ENCODE assay signal across 28 mouse cellular contexts in genomic region chr1:134154121-134154520, GRCm38 (mm10). TPM values are rescaled to one million over a fixed set of nuclear protein-coding genes. Genes with fewer than 3 reads are reported as not detected.
"Had no signal": no experiment of that assay in that cellular context is flagged by ENCODE, and none has a peak within 500 bp of the region (broad histone marks: within the 10 kb centered on the region; RNA-seq: fewer than 3 reads in every experiment).

No protein-coding gene starts in this region.

- H3K4me1 ChIP-seq: hindbrain, embryonic 15.5 days had no signal

- H3K36me3 ChIP-seq: heart, embryonic 10.5 days; heart, embryonic 12.5 days; hindbrain, embryonic 13.5 days; hindbrain, embryonic 15.5 days; kidney, embryonic 15.5 days; limb, embryonic 10.5 days; limb, embryonic 12.5 days; liver, embryonic 13.5 days; liver, embryonic 15.5 days had no signal

- H3K27ac ChIP-seq: gastrocnemius, adult 2 months; heart, embryonic 10.5 days; hindbrain, embryonic 13.5 days; hindbrain, embryonic 15.5 days; hindbrain, postnatal 0 days; kidney, embryonic 15.5 days; kidney, postnatal 0 days; layer of hippocampus, adult 2 months; left cerebral cortex, adult 2 months; limb, embryonic 10.5 days; limb, embryonic 12.5 days; liver, embryonic 13.5 days; liver, embryonic 15.5 days had no signal

- DNase-seq: gastrocnemius, adult 2 months; gastrocnemius, postnatal 10 days; gastrocnemius, postnatal 25 days; heart, adult 18-20 months; heart, postnatal 10 days; heart, postnatal 36 days; kidney, adult 11 months; kidney, adult 2 months; kidney, adult 9 months; kidney, postnatal 25 days; kidney, postnatal 4 days; liver; liver, embryonic 13.5 days had no signal

- H3K4me2 ChIP-seq: heart, embryonic 12.5 days; hindbrain, embryonic 13.5 days; hindbrain, embryonic 15.5 days; kidney, embryonic 15.5 days; limb, embryonic 12.5 days; liver, embryonic 11.5 days; liver, embryonic 13.5 days; liver, embryonic 15.5 days had no signal

- ATAC-seq: hindbrain, postnatal 0 days had no signal

- H3K9me3 ChIP-seq: heart, embryonic 10.5 days; hindbrain, embryonic 13.5 days; hindbrain, embryonic 15.5 days; kidney, embryonic 15.5 days; limb, embryonic 10.5 days; limb, embryonic 12.5 days; liver, embryonic 13.5 days; liver, embryonic 15.5 days had no signal

- H3K9ac ChIP-seq: heart, embryonic 12.5 days; hindbrain, embryonic 13.5 days; hindbrain, embryonic 15.5 days; kidney, embryonic 15.5 days; limb, embryonic 12.5 days; liver, embryonic 13.5 days; liver, embryonic 15.5 days had no signal

- H3K27me3 ChIP-seq: hindbrain, embryonic 13.5 days; hindbrain, embryonic 15.5 days; kidney, embryonic 15.5 days; liver, embryonic 13.5 days had no signal

- H3K4me3 ChIP-seq: gastrocnemius, adult 2 months; heart, embryonic 10.5 days; heart, embryonic 12.5 days; hindbrain, embryonic 13.5 days; hindbrain, embryonic 15.5 days; kidney, embryonic 15.5 days; layer of hippocampus, adult 2 months; left cerebral cortex, adult 2 months; limb, embryonic 10.5 days; limb, embryonic 12.5 days; liver, embryonic 13.5 days; liver, embryonic 15.5 days had no signal

RNA-seq across cellular contexts. Expression of gene Mybph, which starts 39.1 kb away (rescaled TPM):
- polyA plus RNA-seq: intestine, embryonic 14.5 days had no signal

RNA-seq across cellular contexts. Expression of gene Chit1, which starts 43.1 kb away (rescaled TPM):
- polyA plus RNA-seq: hindbrain, embryonic 11.5 days; intestine, embryonic 14.5 days; kidney, adult 2 months; limb, embryonic 10.5 days; limb, embryonic 12.5 days; liver, embryonic 11.5 days had no signal
